Mouse (Mus musculus): ENCODE measurements around the gene Phactr1. TPM values are rescaled to one million over a fixed set of nuclear protein-coding genes. Genes with fewer than 3 reads are reported as not detected.

Gene Phactr1
- polyA plus RNA-seq, 1 experiment from 2014 or later = 7.9 TPM

DNA sequence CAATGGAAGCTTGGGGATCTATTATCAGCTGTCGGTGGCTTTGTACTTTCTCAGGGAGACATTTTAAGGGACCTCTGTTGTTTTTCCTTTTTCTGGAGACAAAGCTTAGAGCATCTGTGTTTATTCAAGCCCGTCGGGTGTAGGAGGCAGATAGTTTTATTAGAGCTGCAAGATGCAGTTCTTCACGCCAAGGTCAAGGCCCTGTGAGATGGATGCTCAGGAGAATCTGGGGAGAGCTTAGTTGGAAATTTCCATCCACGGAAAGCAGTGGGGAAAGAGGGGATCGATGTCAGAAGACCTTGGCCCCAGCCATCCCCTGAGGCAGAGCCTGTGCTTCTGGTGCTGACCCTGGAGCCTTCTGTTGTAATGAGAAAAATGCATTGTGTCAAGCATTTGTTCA, 340.6 kb downstream of the Phactr1 start:
- H3K36me3 ChIP-seq = no peaks in the 10 kb centered on the region
- WGBS = 60% methylated on average over 6 of the region's 6 CpGs
- H3K9me3 ChIP-seq = no peaks in the 10 kb centered on the region
- no peak overlapping the region for H3K9ac ChIP-seq
- H3K27ac ChIP-seq = no peak overlapping the region
- no peak overlapping the region for H3K4me2 ChIP-seq
- H3K4me1 ChIP-seq = no peaks in the 10 kb centered on the region
- ATAC-seq (ENCODE audit: insufficient read depth, low FRiP score, low read depth) = no peak
- no peaks in the 10 kb centered on the region for H3K27me3 ChIP-seq (replicated peaks)
- H3K4me3 ChIP-seq (replicated peaks) = no peak overlapping the region

DNA sequence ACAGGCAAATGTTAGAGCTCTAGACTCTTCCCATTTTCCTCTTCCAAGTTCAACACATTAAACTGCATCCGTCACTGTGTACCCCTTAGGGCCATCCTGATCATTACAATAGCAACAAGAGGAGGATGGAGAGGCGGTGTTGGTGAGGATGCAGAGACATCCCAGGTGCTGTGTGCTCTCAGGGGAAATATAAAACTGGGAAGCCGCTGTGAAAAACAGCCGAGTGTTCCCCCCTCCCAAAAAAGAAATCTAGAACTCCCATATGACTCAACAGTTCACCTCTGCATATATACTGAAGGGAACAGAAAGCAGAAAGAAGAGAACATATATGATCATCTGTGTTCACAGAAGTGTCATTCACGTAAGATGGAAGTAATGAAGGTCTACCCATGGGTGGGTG, 342.6 kb downstream of the Phactr1 start:
- Histone ChIP-seq H3K9ac (no peak overlapping the region), H3K9me3 (no peaks in the 10 kb centered on the region), H3K4me2 (no peak overlapping the region), H3K36me3 (no peaks in the 10 kb centered on the region), H3K27me3 (replicated peaks) (no peaks in the 10 kb centered on the region), H3K4me1 (no peaks in the 10 kb centered on the region), H3K27ac (no peak overlapping the region), H3K4me3 (replicated peaks) (no peak overlapping the region)
- no peak for ATAC-seq (ENCODE audit: insufficient read depth, low FRiP score, low read depth)
- 91% methylated on average over 5 of the region's 5 CpGs for WGBS

DNA sequence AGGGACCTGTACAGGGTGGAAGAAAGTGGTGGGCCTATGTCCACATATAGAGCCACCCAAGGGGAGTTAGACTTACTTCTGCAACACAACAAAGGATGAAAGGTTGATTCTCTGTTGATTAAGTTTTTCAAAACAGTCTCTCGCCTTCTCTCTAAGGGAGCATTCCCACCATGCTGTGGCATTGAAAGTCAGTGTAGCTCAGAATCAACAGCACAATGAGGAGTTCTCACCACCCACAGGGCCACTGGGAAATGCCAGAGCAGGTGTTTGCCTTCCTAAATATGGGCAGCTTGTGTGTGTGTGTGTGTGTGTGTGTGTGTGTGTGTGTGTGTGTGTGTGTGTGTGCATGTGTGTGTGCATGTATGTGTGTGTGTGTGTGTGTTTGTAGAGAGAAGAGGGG, 347.1 kb downstream of the Phactr1 start:
- Histone ChIP-seq H3K9ac (no peak overlapping the region), H3K4me2 (no peak overlapping the region), H3K36me3 (no peaks in the 10 kb centered on the region), H3K27ac (no peak overlapping the region), H3K9me3 (no peaks in the 10 kb centered on the region), H3K4me1 (no peaks in the 10 kb centered on the region), H3K27me3 (replicated peaks) (no peaks in the 10 kb centered on the region), H3K4me3 (replicated peaks) (no peak overlapping the region)
- WGBS = 77% methylated on average over 1 of the region's 1 CpGs
- no peak for ATAC-seq (ENCODE audit: insufficient read depth, low FRiP score, low read depth)

DNA sequence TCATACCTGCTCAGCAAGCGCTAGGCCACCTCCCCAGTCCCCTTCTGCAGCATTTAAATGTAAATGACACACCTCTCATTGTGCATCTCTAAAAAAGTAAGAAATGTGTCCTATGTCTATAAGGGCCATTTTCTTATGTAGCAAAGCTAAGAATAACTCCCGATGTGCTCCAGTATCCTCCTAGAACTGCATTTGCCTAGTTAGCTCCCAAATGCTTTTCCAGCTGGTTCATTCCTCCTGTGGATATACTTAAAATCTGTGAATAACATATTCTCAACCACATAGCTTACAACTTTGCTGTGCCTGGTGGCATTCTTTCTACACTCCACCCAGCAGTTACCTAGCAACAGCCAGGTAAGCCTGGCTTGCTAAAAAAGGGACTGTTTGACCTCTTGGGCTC, 349.8 kb downstream of the Phactr1 start:
- Histone ChIP-seq H3K4me1 (no peaks in the 10 kb centered on the region), H3K9me3 (no peaks in the 10 kb centered on the region), H3K36me3 (no peaks in the 10 kb centered on the region), H3K9ac (no peak overlapping the region), H3K4me2 (no peak overlapping the region), H3K4me3 (replicated peaks) (no peak overlapping the region), H3K27me3 (replicated peaks) (no peaks in the 10 kb centered on the region), H3K27ac (no peak overlapping the region)
- ATAC-seq (ENCODE audit: insufficient read depth, low FRiP score, low read depth) = no peak
- WGBS = 70% methylated on average over 2 of the region's 2 CpGs

DNA sequence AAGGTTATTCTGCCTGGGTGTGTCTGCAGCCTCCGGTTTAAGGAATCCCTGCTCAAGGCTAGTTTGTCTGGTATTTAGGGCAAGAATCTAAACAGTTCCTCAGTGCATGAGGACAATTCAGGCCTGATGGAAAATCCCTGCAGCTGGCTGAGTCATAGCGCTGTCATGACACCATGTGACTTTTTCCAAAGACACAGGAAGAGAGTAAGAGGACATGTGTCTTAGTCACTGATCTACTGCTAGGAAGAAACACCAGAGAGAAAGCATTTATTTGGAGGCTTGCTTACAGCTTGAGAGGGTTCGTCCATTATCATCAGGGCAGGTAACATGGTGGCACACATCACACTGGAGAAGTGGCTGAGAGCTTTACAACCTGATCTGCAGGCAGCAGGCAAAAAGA, 352.0 kb downstream of the Phactr1 start:
- Histone ChIP-seq H3K4me2 (no peak overlapping the region), H3K9me3 (no peaks in the 10 kb centered on the region), H3K4me1 (no peaks in the 10 kb centered on the region), H3K27me3 (replicated peaks) (no peaks in the 10 kb centered on the region), H3K36me3 (no peaks in the 10 kb centered on the region), H3K4me3 (replicated peaks) (no peak overlapping the region), H3K9ac (no peak overlapping the region), H3K27ac (no peak overlapping the region)
- WGBS = 88% methylated on average over 3 of the region's 3 CpGs
- ATAC-seq (ENCODE audit: insufficient read depth, low FRiP score, low read depth) = no peak

DNA sequence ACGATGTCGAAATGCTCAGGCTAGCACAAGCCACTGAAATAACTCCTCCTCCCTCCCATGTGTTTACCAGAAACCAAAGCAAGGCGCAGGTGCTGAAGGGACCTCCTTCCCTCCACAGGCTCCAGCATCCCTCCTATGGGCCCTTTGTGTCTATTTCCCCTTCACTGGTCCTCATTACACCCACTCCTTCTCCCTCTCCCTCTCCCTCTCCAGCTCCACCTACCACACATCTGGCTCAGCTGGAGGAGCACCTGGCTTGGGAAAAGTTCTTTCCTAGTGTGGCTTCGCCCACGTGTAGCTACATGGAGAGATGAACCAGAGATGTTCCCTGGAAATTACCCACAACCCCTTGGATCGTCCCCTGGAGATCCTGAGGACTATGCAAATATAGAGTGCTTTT, 356.1 kb downstream of the Phactr1 start:
- WGBS = 66% methylated on average over 6 of the region's 6 CpGs
- no peak overlapping the region for H3K4me2 ChIP-seq
- H3K4me1 ChIP-seq = no peaks in the 10 kb centered on the region
- H3K27ac ChIP-seq = no peak overlapping the region
- no peak overlapping the region for H3K9ac ChIP-seq
- H3K9me3 ChIP-seq = no peaks in the 10 kb centered on the region
- no peaks in the 10 kb centered on the region for H3K36me3 ChIP-seq
- no peaks in the 10 kb centered on the region for H3K27me3 ChIP-seq (replicated peaks)
- no peak for ATAC-seq (ENCODE audit: insufficient read depth, low FRiP score, low read depth)
- H3K4me3 ChIP-seq (replicated peaks) = no peak overlapping the region

DNA sequence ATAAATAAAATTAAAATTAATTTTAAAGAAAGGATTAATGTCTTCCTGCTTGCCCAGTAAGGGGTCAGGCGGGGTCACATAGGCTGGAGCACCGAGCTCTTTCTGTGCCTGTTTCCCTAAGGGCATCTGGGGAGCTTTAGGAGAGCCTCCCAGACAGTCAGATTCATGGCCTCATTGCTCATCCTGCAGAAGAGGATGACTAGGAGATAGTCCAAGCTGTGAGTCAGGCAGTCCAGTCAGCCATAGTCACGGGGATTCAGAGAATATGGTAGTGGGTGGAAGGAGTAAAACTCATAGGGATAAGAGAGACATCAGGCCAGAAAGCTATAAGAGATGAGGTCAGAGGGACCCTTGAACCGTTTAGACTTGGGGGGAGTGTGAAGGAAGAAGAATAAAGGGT, 362.3 kb downstream of the Phactr1 start:
- Histone ChIP-seq H3K36me3 (no peaks in the 10 kb centered on the region), H3K27me3 (replicated peaks) (no peaks in the 10 kb centered on the region), H3K4me2 (no peak overlapping the region), H3K9me3 (no peaks in the 10 kb centered on the region), H3K4me3 (replicated peaks) (no peak overlapping the region), H3K4me1 (no peaks in the 10 kb centered on the region), H3K9ac (no peak overlapping the region), H3K27ac (no peak overlapping the region)
- ATAC-seq (ENCODE audit: insufficient read depth, low FRiP score, low read depth) = no peak
- 64% methylated on average over 4 of the region's 4 CpGs for WGBS

DNA sequence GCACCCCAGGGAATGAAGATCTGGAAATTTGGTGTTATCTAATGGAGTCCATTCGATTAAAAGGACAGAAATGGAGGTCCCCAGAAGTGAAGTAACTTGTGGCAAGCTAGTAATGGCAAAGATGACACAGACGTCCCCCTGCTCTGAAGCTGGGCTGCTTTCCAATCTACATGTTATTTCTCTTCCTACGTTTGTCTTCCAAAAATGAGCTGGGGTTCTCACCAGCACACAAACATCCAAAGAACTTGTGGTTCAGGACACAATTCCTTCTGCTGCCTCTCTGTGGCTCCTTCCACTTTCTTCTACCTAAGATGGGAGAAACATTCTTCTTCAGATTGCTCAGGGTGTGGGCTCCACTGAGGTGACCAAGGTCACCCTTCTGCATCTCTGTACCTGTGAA, 368.1 kb downstream of the Phactr1 start:
- no peak for ATAC-seq (ENCODE audit: insufficient read depth, low FRiP score, low read depth)
- H3K36me3 ChIP-seq = no peaks in the 10 kb centered on the region
- 53% methylated on average over 3 of the region's 3 CpGs for WGBS
- no peaks in the 10 kb centered on the region for H3K27me3 ChIP-seq (replicated peaks)
- H3K9ac ChIP-seq = no peak overlapping the region
- H3K4me2 ChIP-seq = no peak overlapping the region
- H3K27ac ChIP-seq = no peak overlapping the region
- H3K4me1 ChIP-seq = no peaks in the 10 kb centered on the region
- no peaks in the 10 kb centered on the region for H3K9me3 ChIP-seq
- H3K4me3 ChIP-seq (replicated peaks) = no peak overlapping the region

DNA sequence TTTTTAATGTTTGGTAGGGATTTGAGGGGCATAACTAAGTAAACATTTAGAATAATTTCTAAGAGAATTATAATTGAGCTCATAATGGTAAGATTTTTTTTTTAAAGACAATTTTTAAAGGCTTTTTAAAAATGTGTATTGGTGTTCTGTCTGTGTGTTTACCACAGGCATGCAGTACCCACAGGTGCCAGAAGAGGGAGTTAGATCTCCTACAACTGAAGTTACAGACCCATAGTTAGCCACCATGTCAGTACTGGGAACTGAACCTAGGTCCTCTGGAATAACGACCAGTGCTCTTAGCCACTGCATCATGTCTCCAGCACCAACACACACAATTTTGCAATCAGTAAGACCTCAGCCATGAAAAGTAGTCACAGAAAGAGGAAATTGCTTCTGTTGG, 372.8 kb downstream of the Phactr1 start:
- Histone ChIP-seq H3K36me3 (no peaks in the 10 kb centered on the region), H3K9me3 (no peaks in the 10 kb centered on the region), H3K4me1 (no peaks in the 10 kb centered on the region), H3K4me3 (replicated peaks) (no peak overlapping the region), H3K27ac (no peak overlapping the region), H3K4me2 (no peak overlapping the region), H3K27me3 (replicated peaks) (no peaks in the 10 kb centered on the region), H3K9ac (no peak overlapping the region)
- ATAC-seq (ENCODE audit: insufficient read depth, low FRiP score, low read depth) = no peak
- 90% methylated on average over 1 of the region's 1 CpGs for WGBS

DNA sequence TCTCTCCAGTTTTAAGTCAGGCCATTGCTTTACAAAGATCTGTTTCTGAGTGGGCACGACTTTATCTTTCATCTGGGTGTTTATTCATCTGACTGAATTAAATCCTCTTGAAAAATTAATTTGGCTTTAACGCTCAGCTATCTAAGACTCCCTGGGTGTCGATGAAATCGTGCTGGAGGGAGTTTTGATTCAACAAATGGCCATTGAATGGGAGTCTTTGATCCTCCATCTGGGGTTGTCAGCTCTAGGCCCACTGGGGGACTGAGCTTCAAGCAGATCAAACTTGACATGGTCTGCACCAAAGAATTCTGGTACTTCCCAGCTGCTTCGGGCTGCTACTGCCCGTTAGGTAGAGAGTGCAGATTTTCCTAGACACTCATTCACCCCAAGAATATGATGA, 374.7 kb downstream of the Phactr1 start:
- no peaks in the 10 kb centered on the region for H3K36me3 ChIP-seq
- ATAC-seq (ENCODE audit: insufficient read depth, low FRiP score, low read depth) = no peak
- WGBS = 54% methylated on average over 6 of the region's 6 CpGs
- no peaks in the 10 kb centered on the region for H3K27me3 ChIP-seq (replicated peaks)
- no peaks in the 10 kb centered on the region for H3K4me1 ChIP-seq
- no peak overlapping the region for H3K9ac ChIP-seq
- H3K9me3 ChIP-seq = no peaks in the 10 kb centered on the region
- no peak overlapping the region for H3K4me2 ChIP-seq
- H3K27ac ChIP-seq = no peak overlapping the region
- H3K4me3 ChIP-seq (replicated peaks) = no peak overlapping the region

DNA sequence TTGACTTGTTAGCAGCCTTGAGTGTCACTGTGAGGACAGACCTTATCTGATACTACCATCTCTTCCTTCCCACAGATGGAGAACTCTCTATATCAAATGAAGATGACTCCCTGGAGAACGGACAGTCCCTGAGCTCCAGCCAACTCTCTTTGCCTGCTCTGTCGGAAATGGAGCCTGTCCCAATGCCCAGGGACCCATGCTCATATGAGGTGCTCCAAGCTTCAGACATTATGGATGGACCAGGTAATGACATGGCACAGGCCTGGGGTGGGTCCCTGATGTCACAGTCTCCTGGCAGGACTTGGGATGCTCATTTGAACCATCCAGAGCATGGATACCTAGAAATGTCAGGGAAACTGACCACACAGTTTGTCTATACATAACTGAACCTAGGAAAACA, 376.7 kb downstream of the Phactr1 start:
- no peaks in the 10 kb centered on the region for H3K4me1 ChIP-seq
- H3K9me3 ChIP-seq = no peaks in the 10 kb centered on the region
- 81% methylated on average over 2 of the region's 2 CpGs for WGBS
- no peak overlapping the region for H3K27ac ChIP-seq
- H3K27me3 ChIP-seq (replicated peaks) = no peaks in the 10 kb centered on the region
- H3K4me3 ChIP-seq (replicated peaks) = no peak overlapping the region
- H3K9ac ChIP-seq = no peak overlapping the region
- no peak overlapping the region for H3K4me2 ChIP-seq
- H3K36me3 ChIP-seq = no peaks in the 10 kb centered on the region
- ATAC-seq (ENCODE audit: insufficient read depth, low FRiP score, low read depth) = no peak

DNA sequence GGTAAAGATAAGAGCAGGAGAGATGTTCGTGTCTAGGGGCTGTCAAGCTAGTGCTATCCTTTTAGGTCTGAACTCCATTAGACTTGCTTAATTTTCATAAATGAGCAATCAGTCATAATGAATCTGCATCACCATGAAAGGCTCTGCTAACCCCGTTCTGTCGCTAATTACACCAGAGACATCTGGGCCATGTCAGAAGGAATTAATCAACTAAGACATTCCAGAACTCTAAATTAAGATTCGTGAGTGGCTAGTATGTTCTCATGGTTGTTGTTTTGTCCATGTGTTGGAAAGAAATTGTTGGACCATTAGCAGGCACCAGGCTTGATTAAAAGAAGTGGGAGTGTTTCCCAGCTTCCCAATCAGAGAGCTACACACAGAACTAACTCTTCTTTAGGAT, 382.9 kb downstream of the Phactr1 start:
- Histone ChIP-seq H3K9ac (no peak overlapping the region), H3K27me3 (replicated peaks) (no peaks in the 10 kb centered on the region), H3K9me3 (no peaks in the 10 kb centered on the region), H3K4me2 (no peak overlapping the region), H3K27ac (no peak overlapping the region), H3K36me3 (no peaks in the 10 kb centered on the region), H3K4me3 (replicated peaks) (no peak overlapping the region), H3K4me1 (no peaks in the 10 kb centered on the region)
- WGBS = 67% methylated on average over 4 of the region's 4 CpGs
- ATAC-seq (ENCODE audit: insufficient read depth, low FRiP score, low read depth) = no peak

DNA sequence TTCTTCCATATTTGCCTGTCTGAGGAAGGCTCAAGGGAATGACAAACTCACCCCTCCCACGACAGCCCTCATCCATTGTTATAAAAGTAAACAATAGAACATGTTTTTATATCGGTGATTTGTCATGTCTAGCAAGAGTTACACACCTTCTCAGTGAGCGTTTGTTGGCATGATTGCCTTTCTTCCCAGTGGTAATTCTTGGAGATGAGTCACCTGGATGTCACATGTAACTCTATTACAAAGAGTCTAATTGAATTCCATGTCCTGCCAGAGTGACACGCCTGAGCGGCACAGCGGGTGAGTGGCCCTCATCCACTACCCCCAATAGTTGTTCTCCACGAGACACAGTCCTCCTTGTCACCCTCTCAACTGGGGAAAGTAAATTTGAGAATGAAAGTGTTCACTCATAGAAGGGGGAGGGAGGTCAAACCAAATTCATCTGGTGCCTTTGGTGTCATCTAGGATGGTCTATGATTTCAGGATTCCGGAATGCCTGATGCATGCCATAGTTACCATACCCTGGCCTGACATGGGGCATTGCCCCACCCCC, 388.4 kb downstream of the Phactr1 start:
- H3K36me3 ChIP-seq = no peaks in the 10 kb centered on the region
- no peak overlapping the region for H3K4me2 ChIP-seq
- H3K27me3 ChIP-seq (replicated peaks) = no peaks in the 10 kb centered on the region
- H3K9ac ChIP-seq = no peak overlapping the region
- no peaks in the 10 kb centered on the region for H3K9me3 ChIP-seq
- no peak for ATAC-seq (ENCODE audit: insufficient read depth, low FRiP score, low read depth)
- no peak overlapping the region for H3K27ac ChIP-seq
- H3K4me3 ChIP-seq (replicated peaks) = no peak overlapping the region
- no peaks in the 10 kb centered on the region for H3K4me1 ChIP-seq
- 72% methylated on average over 8 of the region's 8 CpGs for WGBS

All from stomach, embryonic 15.5 days (tissue).